Mouse (Mus musculus) Muller cell, postnatal 12 days (primary cell): ENCODE results near the gene Aldh3b1.

Experiments
- DNase-seq: peaks from one replicate; pipeline ENCODE4 v3.0.0-alpha.2; 2015; ENCODE audit errors: inconsistent ontology term

Aldh3b1 gene

GRCm38 (mm10) chr19:3882214-3882613, 47.4 kb downstream of the Aldh3b1 start:
- DNase-seq: no peak

DNA sequence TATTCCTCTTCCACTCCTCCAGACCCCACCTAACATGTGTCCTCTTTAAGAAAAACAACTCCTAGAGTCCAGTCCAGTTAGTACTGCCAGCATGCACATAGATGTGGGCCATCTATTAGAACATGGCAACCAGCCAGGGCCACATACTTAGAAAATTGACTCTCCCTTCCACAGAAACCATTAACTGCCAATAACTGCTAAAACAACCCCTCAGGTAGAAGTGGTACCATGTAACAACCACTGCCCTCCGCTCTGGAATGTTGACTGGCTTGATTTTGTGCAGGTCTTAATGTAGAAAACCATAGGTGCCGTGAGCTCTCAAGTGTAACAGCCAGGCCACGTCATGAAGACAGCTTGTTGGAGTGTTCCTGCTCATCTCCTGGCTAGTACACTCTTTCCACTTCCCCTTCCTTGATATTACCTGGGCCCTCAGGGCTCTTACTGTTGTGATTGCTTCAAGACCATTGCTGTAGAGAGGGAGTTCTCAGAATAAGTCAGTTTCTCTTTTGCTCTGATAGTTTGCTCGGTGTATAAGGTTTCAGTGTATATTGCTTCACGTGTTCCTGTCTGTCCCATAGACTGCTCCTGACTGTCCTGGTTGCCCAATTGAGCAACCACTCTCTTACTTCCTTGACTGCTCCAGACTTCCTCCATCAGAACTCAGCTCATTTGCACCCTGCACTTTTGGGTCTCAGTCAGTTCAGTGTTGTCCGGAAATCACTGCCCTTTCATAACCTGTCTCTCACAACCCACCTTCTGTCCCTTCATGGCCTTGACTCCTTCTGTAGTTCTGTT, 49.4 kb downstream of the Aldh3b1 start:
- no peak for DNase-seq

DNA sequence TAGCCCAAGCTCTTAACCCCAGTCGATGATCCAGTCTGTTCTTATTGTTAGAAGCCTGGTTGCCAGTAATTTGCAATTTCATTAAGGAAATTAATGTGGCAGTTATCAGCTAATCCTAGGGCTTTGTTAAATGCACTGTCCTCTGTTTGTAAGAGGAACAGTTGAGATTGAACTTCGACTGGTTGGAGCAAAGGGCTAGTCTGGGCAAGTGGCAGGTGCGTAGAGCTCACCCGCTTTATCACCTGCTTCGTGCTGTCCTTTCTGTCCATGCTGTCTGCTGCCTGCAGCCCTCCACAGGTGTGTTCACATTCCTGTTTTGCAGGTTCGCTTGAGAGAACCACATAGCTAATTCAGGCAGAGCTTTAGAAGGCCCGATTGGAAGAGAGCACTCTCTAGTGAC, 54.6 kb downstream of the Aldh3b1 start:
- DNase-seq: no peak

- no peak for DNase-seq
Measured at GRCm38 (mm10) chr19:3872373-3872772, 57.2 kb downstream of the Aldh3b1 start.

GRCm38 (mm10) chr19:3871468-3871867, 58.1 kb downstream of the Aldh3b1 start:
- no peak for DNase-seq

DNA sequence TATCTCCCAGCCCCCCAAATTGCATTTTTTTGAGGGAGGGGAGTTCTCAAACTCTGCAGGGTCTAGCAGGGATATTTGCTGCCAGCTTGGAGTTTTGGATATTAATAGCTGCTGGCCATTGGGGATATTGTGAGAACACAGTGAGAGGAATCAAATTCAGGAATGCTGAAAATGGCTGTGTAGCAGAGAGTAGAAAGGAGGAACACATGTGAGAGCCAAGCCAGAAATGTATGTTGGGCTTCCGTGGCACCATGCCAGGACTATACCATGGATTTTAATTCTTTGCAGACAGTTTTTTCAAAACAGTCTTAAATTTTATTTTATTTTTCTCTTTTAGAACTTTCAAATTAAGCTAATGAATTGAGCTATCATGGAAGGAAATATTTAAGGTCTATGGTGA, 61.3 kb downstream of the Aldh3b1 start:
- no peak for DNase-seq

- DNase-seq: no peak
Measured at GRCm38 (mm10) chr19:3864960-3865359, 64.6 kb downstream of the Aldh3b1 start.
